Mouse (Mus musculus) cerebellum, postnatal 25 days (tissue): ENCODE measurements around the gene Gm5965.
"Not testable (repeated sequence)": the region's sequence is repeated elsewhere in the genome, so short reads cannot be mapped to it uniquely, and the experiment has no call there.

Source experiments
- DNase-seq, 2 experiments: peaks; one replicate each; pipeline ENCODE4 v3.0.0; 2021; ENCODE audit warnings: mixed read lengths in 2 of 2

Gm5965 gene

GRCm38 (mm10) chr16:88777596-88777995 lies at the start of gene Gm5965:
Gene Gm5965, plus strand, starts transcription at chr16:88777896.
- no peak for DNase-seq

- DNase-seq: peak; percentile 30 to 33
These were observed 48.9 kb upstream of the Gm5965 start, which contains the start of gene Krtap13-1 for GRCm38 (mm10) chr16:88728812-88729275. Gene Krtap13-1, plus strand, starts transcription at chr16:88728862.

- DNase-seq: no peak
These were observed 42.3 kb upstream of the Gm5965 start for GRCm38 (mm10) chr16:88735391-88735790.

- DNase-seq: no peak
These were observed 32.9 kb upstream of the Gm5965 start for GRCm38 (mm10) chr16:88744750-88745340.

- DNase-seq: no peak
These were observed 29.8 kb upstream of the Gm5965 start for GRCm38 (mm10) chr16:88747943-88748342.

GRCm38 (mm10) chr16:88751535-88751934 lies 26.2 kb upstream of the Gm5965 start, which contains the start of gene Krtap13:
Gene Krtap13, minus strand, starts transcription at chr16:88751635.
- not testable (repeated sequence) for DNase-seq

- not testable (repeated sequence) for DNase-seq
These were observed 19.1 kb upstream of the Gm5965 start, which contains the start of gene 2310034C09Rik for GRCm38 (mm10) chr16:88758547-88758946. Gene 2310034C09Rik, plus strand, starts transcription at chr16:88758847.

GRCm38 (mm10) chr16:88774106-88774505 lies 3.6 kb upstream of the Gm5965 start, which contains the start of gene 2310057N15Rik:
Gene 2310057N15Rik, minus strand, starts transcription at chr16:88774206.
- DNase-seq: no peak

- peak in 1 of 2 experiments; percentile 5 for DNase-seq
These were observed 9.1 kb downstream of the Gm5965 start for GRCm38 (mm10) chr16:88786786-88787185.

- DNase-seq: peak; percentile 61 to 72
These were observed 34.1 kb downstream of the Gm5965 start, which contains the start of gene Gm20741 for GRCm38 (mm10) chr16:88811827-88812226. Gene Gm20741, minus strand, starts transcription at chr16:88812220.

GRCm38 (mm10) chr16:88820066-88820465 lies 42.4 kb downstream of the Gm5965 start, which contains the start of gene Krtap15:
Gene Krtap15, plus strand, starts transcription at chr16:88820215.
- DNase-seq: no peak

- no peak for DNase-seq
These were observed 46.0 kb downstream of the Gm5965 start for GRCm38 (mm10) chr16:88823736-88824135.

- DNase-seq: no peak
These were observed 48.5 kb downstream of the Gm5965 start, which contains the start of gene Krtap14 for GRCm38 (mm10) chr16:88826095-88826652. Gene Krtap14, minus strand, starts transcription at chr16:88826145.

- no peak for DNase-seq
These were observed 49.3 kb downstream of the Gm5965 start for GRCm38 (mm10) chr16:88826978-88827377.
